Mouse (Mus musculus) Patski (cell line): ENCODE data around the gene Galnt13. TPM values are rescaled to one million over a fixed set of nuclear protein-coding genes. Genes with fewer than 3 reads are reported as not detected.

ENCODE experiments used
- ATAC-seq: fragments of 100-300 bp; one replicate; pipeline ENCODE4 v1.8.0; 2021
- CTCF ChIA-PET: fragments of 350-600 bp; sonication (Branson Sonifier 250); formaldehyde crosslinking; loops from one replicate; lab custom pipeline; 2022; ENCODE audit warnings: inconsistent platforms; lab: Charles Lee
- POLR2A ChIA-PET: fragments of 350-600 bp; sonication (Branson Sonifier 250); formaldehyde crosslinking; loops from one replicate; lab custom pipeline; 2022; ENCODE audit warnings: antibody characterized with exemption, inconsistent platforms; lab: Charles Lee
- DNase-seq: peaks from one replicate; pipeline ENCODE4 v3.0.0-alpha.2; 2011; ENCODE audit warnings: low read depth, low spot score
- H3K27me3 ChIP-seq: fragments of 371-371 bp; one replicate; pipeline ENCODE4 v1.5.1; 2021
- CTCF ChIP-seq: fragments of 100-300 bp; IDR thresholded peaks from one replicate; pipeline ENCODE4 v1.5.1; 2021
- in situ Hi-C: fragments of 300-500 bp; cut with MboI; formaldehyde crosslinking; loops from 3 replicates; pipeline ENCODE4 v1.11.1; 2018; ENCODE audit warnings: low pct_unique_long_range_greater_than_20kb, mixed read lengths
- polyA plus RNA-seq: library from polyadenylated mRNA; unstranded; gene quantifications from one replicate; pipeline ENCODE4 v1.2.3, GENCODE M21; 2021

Gene Galnt13
- polyA plus RNA-seq, 1 experiment from 2014 or later, result not detected

DNA sequence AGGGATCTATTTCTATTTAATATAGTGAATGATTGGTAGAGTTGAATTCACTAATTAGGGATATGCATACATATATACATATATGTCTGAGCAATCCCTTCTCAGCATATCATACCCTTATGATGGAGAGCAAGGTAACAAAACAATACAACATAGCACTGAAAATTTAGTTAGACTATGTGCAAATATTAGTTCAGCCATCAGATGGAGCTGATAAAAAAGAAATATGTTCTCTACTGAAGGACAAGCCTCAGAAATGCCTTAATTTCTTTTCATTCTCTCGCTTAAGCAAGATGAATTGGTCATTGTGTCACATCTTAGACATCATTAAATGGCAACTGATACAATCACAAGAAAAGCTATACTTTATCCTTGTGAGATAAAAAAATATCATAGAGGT, 663.0 kb downstream of the Galnt13 start:
- CTCF ChIA-PET, result no interaction called here
- ATAC-seq (no peak), DNase-seq (no peak)
- no peak for TF ChIP-seq CTCF
- POLR2A ChIA-PET, result no interaction called here
- H3K27me3 ChIP-seq, result peaks cover 4% of the 10 kb centered on the region
- in situ Hi-C loops, result no loop called here

DNA sequence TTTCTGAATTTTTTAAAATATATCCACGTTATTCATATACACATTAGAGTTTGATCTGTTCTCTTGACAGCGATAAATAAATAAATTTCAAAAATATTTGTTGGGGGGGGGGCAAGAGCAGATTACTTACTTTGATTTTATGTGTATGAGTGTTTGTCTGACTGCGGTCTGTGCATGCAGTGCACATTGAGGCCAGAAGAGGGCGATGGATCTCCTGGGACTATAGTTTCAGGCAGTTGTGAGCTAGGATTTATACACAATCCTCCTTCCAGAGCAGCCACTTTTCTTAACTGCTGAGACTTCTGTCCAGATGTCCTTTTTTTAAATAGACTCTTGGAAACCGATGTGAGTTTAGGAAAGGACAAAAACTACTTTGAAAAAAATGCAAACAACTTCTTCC, 665.2 kb downstream of the Galnt13 start:
- peaks cover 2% of the 10 kb centered on the region for H3K27me3 ChIP-seq
- ATAC-seq (no peak), DNase-seq (no peak)
- in situ Hi-C loops, result no loop called here
- ChIA-PET POLR2A (no interaction called here), CTCF (no interaction called here)
- TF ChIP-seq CTCF, result no peak

DNA sequence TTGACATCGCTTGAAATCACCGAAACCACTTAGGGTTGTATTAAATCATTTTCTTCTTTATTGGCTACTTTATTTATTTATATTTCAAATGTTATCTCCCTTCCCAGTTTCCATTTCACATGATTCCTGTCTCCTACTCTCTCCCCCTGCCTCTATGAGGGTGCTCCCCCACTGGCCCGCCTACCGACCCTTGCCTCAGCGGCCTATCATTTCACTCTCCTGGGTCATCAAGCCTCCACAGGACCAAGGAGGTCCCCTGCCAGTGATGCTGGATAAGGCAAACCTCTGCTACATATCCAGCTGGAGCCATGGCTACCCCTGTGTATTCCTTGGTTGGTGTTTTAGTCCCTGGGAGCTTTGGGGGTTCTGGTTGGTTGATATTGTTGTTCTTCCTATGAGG, 667.4 kb downstream of the Galnt13 start:
- POLR2A ChIA-PET, result no interaction called here
- ATAC-seq, result no peak
- no peak for DNase-seq
- CTCF ChIA-PET, result no interaction called here
- in situ Hi-C loops, result no loop called here
- no peak for TF ChIP-seq CTCF
- no peaks in the 10 kb centered on the region for H3K27me3 ChIP-seq

DNA sequence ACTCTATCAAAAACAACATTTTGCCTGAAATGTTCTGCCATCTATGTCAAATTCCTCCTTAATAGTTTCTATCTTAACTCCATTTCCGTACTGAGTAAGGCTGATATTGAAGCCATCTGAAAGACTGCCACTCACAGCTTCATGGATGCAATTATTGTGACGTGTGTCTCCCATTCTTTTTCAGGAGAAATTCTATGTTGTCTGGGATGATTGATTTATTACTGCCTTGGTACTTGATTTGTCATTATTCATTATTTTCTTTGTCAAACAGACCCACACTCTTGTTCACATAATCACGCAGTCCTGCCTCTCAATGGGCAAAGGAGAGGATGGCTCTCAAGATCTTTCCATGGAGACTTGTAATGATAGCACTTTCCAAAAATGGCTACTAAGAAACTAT, 671.7 kb downstream of the Galnt13 start:
- ATAC-seq, result no peak
- POLR2A ChIA-PET, result no interaction called here

DNA sequence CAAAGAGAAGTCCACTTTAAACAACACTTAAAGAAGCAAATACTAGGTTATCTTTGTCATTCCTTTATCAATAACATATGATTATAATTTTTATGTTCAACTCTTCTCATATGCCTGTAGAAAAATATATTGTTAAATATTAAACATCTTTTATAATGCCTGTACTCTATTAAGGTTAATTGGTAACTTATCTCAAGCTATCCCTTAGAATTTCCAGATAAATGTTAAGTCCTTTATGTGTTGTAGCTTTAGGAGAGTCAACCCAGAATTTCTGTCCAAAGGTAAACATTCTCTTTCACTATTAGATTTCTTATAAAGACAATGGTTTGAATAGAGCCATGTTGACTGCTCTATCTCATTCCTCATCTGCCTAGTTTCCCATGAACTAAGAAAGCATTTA, 717.0 kb downstream of the Galnt13 start:
- no peak for ATAC-seq
- no peak for TF ChIP-seq CTCF
- POLR2A ChIA-PET, result no interaction called here
- in situ Hi-C loops, result no loop called here
- CTCF ChIA-PET, result no interaction called here
- no peak for DNase-seq
- H3K27me3 ChIP-seq, result no peaks in the 10 kb centered on the region

More for the DNA sequence above, 671.7 kb downstream of the Galnt13 start:
- CTCF ChIA-PET, result no interaction called here
- no peak for DNase-seq
- TF ChIP-seq CTCF, result no peak
- in situ Hi-C loops, result no loop called here
- no peaks in the 10 kb centered on the region for H3K27me3 ChIP-seq

DNA sequence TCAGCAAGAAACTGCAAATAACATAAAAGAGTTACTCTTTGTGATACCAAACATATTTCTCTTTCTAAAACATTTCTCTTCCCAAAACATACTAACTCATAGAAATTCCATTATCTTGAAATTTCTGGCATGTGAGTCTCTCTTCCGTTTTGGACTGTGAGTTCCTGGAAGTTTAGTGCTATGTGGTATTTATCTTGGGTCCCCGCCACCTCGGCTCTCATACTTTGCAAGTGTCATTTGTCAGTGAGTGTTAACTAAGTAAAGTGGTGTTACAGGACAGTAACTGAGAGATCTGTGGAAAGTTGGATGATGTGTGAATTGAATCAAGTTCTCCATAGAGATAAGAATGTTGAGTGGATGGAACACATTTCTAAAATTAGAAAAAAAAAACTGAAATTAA, 728.7 kb downstream of the Galnt13 start:
- TF ChIP-seq CTCF, result no peak
- in situ Hi-C loops, result no loop called here
- no peaks in the 10 kb centered on the region for H3K27me3 ChIP-seq
- ChIA-PET POLR2A (no interaction called here), CTCF (no interaction called here)
- DNase-seq (no peak), ATAC-seq (no peak)
